Mouse (Mus musculus) heart, adult 2 months (tissue): ENCODE results near the gene Tmprss3. TPM values are rescaled to one million over a fixed set of nuclear protein-coding genes. Genes with fewer than 3 reads are reported as not detected.
A peak's percentile ranks its signal among the peaks of the same experiment; 100 is the strongest.

ENCODE experiments used
- DNase-seq, 2 experiments: peaks; one replicate each; pipeline ENCODE4 v3.0.0; 2021
- H3K27ac ChIP-seq: fragments of 200-600 bp; 2 replicates; pipeline ENCODE4 v1.8.1; 2022
- H3K27me3 ChIP-seq: fragments of 200-500 bp; 2 replicates; pipeline ENCODE4 v1.6.1; 2012; ENCODE audit warnings: mild to moderate bottlenecking, low read length, inconsistent platforms, mixed read lengths; ENCODE audit not compliant: control insufficient read depth, insufficient read depth
- H3K36me3 ChIP-seq: fragments of 200-500 bp; 2 replicates; pipeline ENCODE4 v1.6.1; 2012; ENCODE audit warnings: low read length, inconsistent platforms; ENCODE audit not compliant: control insufficient read depth, insufficient read depth
- H3K4me1 ChIP-seq: fragments of 200-500 bp; 2 replicates; pipeline ENCODE4 v1.6.1; 2011; ENCODE audit warnings: low read length; ENCODE audit not compliant: control insufficient read depth, insufficient read depth
- H3K4me3 ChIP-seq: fragments of 200-600 bp; 2 replicates; pipeline ENCODE4 v1.8.1; 2022
- H3K79me2 ChIP-seq: fragments of 200-500 bp; replicated peaks from 2 replicates; pipeline ENCODE4 v1.6.1; 2012; ENCODE audit warnings: mild to moderate bottlenecking, inconsistent platforms, low read length, moderate library complexity, mixed read lengths; ENCODE audit not compliant: control insufficient read depth, insufficient read depth
- H3K9ac ChIP-seq: fragments of 200-500 bp; 2 replicates; pipeline ENCODE4 v1.6.1; 2012; ENCODE audit warnings: low read depth, mild to moderate bottlenecking, control low read depth, inconsistent platforms, low read length, mixed read lengths
- CTCF ChIP-seq: fragments of 200-600 bp; IDR thresholded peaks from 2 replicates; pipeline ENCODE4 v1.8.1; 2022; ENCODE audit warnings: antibody characterized with exemption, mild to moderate bottlenecking, moderate library complexity
- EP300 ChIP-seq: fragments of 200-500 bp; IDR thresholded peaks from 2 replicates; pipeline ENCODE4 v1.6.1; 2011; ENCODE audit warnings: low read depth, low read length, control low read depth; ENCODE audit not compliant: insufficient read depth
- POLR2A ChIP-seq: fragments of 200-500 bp; IDR thresholded peaks from 2 replicates; pipeline ENCODE4 v1.6.1; 2011; ENCODE audit warnings: mild to moderate bottlenecking, low read depth, low read length, control low read depth; ENCODE audit not compliant: insufficient read depth
- WGBS: fragments of 180-500 bp; shearing (Covaris S2); methylation state at CpG from one replicate; pipeline ENCODE4 v1.1.7; 2018; 5-methylcytosine and 5-hydroxymethylcytosine counted together
- intact Hi-C: fragments of 180-260 bp; cut with DNase I; formaldehyde crosslinking; loops from one replicate; pipeline ENCODE4 v1.15.1; 2025
- polyA plus RNA-seq: library from polyadenylated mRNA; depleted of rRNA; stranded (reverse); fragments of >200 nt; gene quantifications from 2 replicates; pipeline ENCODE4 v1.2.3, GENCODE M21; 2012
- total RNA-seq, 2 experiments: library from RNA; stranded (reverse); gene quantifications; 2 replicates each; pipeline ENCODE4 v1.2.3; 2021

Gene Tmprss3
- total and polyA plus RNA-seq, 3 experiments = not detected

GRCm38 (mm10) chr17:31191825-31192224, 7.0 kb downstream of the Tmprss3 start:
- H3K9ac ChIP-seq = no peak overlapping the region
- TF ChIP-seq CTCF (no peak), POLR2A (no peak), EP300 (no peak)
- WGBS = 86% methylated on average over 8 of the region's 8 CpGs
- intact Hi-C loops = no loop called here
- H3K27me3 ChIP-seq = no peaks in the 10 kb centered on the region
- no peak overlapping the region for H3K4me3 ChIP-seq
- H3K79me2 ChIP-seq = no peaks in the 10 kb centered on the region
- no peaks in the 10 kb centered on the region for H3K36me3 ChIP-seq
- H3K4me1 ChIP-seq = no peaks in the 10 kb centered on the region
- H3K27ac ChIP-seq = no peak overlapping the region
- DNase-seq = no peak

GRCm38 (mm10) chr17:31187370-31187769, 11.4 kb downstream of the Tmprss3 start:
- intact Hi-C loops = loop anchor here (1.0 kb wide), 2 partner anchors 49 to 176 kb away; no protein-coding TSS in a partner anchor
- TF ChIP-seq POLR2A (no peak), CTCF (peak; percentile 97), EP300 (0 out of 2 replicates have a peak, but pooled peaks have one; percentile 29)

GRCm38 (mm10) chr17:31184269-31184990, 14.3 kb downstream of the Tmprss3 start:
- intact Hi-C loops = no loop called here
- Histone ChIP-seq H3K79me2 (no peaks in the 10 kb centered on the region), H3K9ac (no peak overlapping the region), H3K27me3 (no peaks in the 10 kb centered on the region), H3K36me3 (no peaks in the 10 kb centered on the region), H3K4me1 (no peaks in the 10 kb centered on the region), H3K27ac (no peak overlapping the region), H3K4me3 (no peak overlapping the region)
- TF ChIP-seq EP300 (no peak), CTCF (no peak), POLR2A (no peak)
- DNase-seq = no peak
- 70% methylated on average over 12 of the region's 12 CpGs for WGBS

More at GRCm38 (mm10) chr17:31187370-31187769, 11.4 kb downstream of the Tmprss3 start:
- H3K36me3 ChIP-seq = no peaks in the 10 kb centered on the region
- no peak overlapping the region for H3K27ac ChIP-seq
- no peaks in the 10 kb centered on the region for H3K79me2 ChIP-seq
- H3K27me3 ChIP-seq = no peaks in the 10 kb centered on the region
- no peak overlapping the region for H3K4me3 ChIP-seq
- no peaks in the 10 kb centered on the region for H3K4me1 ChIP-seq
- WGBS = 13% methylated on average over 4 of the region's 4 CpGs
- peak; percentile 64 to 65 for DNase-seq
- no peak overlapping the region for H3K9ac ChIP-seq

DNA sequence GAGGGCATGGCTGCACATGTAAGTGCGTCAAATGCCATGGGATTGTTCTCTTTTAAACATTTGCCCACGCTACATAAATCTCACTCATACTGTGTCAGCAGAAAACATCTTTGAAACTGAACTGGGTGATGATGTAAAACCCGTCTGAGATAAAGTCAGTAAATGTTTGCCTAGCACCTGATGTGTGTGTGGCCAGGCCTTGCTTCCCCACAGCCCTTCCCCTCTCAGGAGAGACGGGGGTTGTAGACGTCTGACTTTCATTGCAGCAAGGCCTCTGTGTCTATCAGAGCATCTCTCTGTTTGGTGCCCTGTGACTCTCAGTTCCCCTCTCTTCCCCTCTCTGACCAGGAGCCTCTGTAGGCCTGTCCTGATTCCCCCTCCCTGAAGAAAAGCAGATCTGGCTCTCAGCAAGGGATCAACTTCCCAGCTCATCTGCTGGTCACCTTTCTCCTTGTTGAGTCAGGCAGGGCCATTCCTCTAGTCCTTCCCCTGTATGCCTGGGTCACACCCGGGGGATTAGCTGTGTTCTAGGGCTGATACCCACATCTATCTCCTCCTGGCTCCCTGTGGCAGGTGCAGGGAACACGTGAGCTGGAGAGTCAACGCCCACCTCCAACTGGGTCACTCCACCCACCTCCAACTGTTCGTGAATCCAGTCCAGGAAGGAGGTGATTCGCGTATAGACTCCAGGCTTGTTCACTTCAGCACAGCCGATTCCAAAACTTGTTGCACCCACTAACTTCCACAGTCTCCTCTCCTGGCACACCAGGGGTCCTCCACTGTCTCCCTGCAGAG, 15.4 kb downstream of the Tmprss3 start:
- no peak overlapping the region for H3K4me3 ChIP-seq
- intact Hi-C loops = no loop called here
- no peak overlapping the region for H3K27ac ChIP-seq
- no peaks in the 10 kb centered on the region for H3K27me3 ChIP-seq
- H3K79me2 ChIP-seq = no peaks in the 10 kb centered on the region
- H3K9ac ChIP-seq = no peak overlapping the region
- WGBS = 63% methylated on average over 12 of the region's 12 CpGs
- DNase-seq = no peak
- H3K4me1 ChIP-seq = no peaks in the 10 kb centered on the region
- no peaks in the 10 kb centered on the region for H3K36me3 ChIP-seq
- TF ChIP-seq POLR2A (no peak), CTCF (no peak), EP300 (no peak)

- H3K36me3 ChIP-seq = no peaks in the 10 kb centered on the region
- DNase-seq = no peak
- H3K4me1 ChIP-seq = no peaks in the 10 kb centered on the region
- TF ChIP-seq CTCF (no peak), POLR2A (no peak), EP300 (no peak)
- H3K9ac ChIP-seq = no peak overlapping the region
- H3K27me3 ChIP-seq = no peaks in the 10 kb centered on the region
- no peaks in the 10 kb centered on the region for H3K79me2 ChIP-seq
- H3K4me3 ChIP-seq = no peak overlapping the region
- 81% methylated on average over 4 of the region's 4 CpGs for WGBS
- H3K27ac ChIP-seq = no peak overlapping the region
- intact Hi-C loops = no loop called here
These were observed 17.3 kb downstream of the Tmprss3 start for GRCm38 (mm10) chr17:31181490-31181889.

- no peak overlapping the region for H3K27ac ChIP-seq
- no peaks in the 10 kb centered on the region for H3K27me3 ChIP-seq
- no peaks in the 10 kb centered on the region for H3K79me2 ChIP-seq
- no peak overlapping the region for H3K4me3 ChIP-seq
- intact Hi-C loops = no loop called here
- H3K36me3 ChIP-seq = no peaks in the 10 kb centered on the region
- WGBS = 90% methylated on average over 4 of the region's 4 CpGs
- H3K9ac ChIP-seq = no peak overlapping the region
- TF ChIP-seq POLR2A (no peak), CTCF (no peak), EP300 (no peak)
- no peak for DNase-seq
- no peaks in the 10 kb centered on the region for H3K4me1 ChIP-seq
These were observed 22.5 kb downstream of the Tmprss3 start for GRCm38 (mm10) chr17:31176321-31176720.
